Mouse (Mus musculus) embryo, embryonic 10.5 days (tissue): ENCODE data around the gene Aarsd1.
"Not testable (repeated sequence)": the region's sequence is repeated elsewhere in the genome, so short reads cannot be mapped to it uniquely, and the experiment has no call there.

Experiments
- DNase-seq: peaks from one replicate; pipeline ENCODE4 v3.0.0-alpha.2; 2015; ENCODE audit warnings: low spot score

Gene Aarsd1

GRCm38 (mm10) chr11:101378196-101378595, 39.2 kb downstream of the Aarsd1 start:
- not testable (repeated sequence) for DNase-seq

GRCm38 (mm10) chr11:101374421-101374938, 42.9 kb downstream of the Aarsd1 start:
- no peak for DNase-seq

DNA sequence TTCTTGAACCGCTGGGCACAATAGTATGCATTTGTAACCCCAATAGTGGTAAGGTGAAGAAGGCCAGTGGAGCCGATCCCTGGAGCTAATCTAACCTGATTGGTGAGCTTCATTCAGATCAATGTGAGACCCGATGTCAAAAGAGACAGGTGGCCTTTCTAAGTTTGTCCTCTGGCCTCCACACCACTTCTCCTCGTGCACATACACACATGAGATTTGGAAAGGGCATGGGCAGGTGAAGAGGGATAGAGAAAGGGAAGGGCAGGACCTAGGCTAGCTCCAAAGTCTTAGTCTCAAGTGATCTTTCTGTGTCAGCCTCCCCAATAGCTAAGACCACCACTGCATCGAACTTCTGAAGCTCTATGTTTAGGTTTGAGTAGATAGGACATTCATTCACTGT, 47.3 kb downstream of the Aarsd1 start:
- DNase-seq, result no peak

DNA sequence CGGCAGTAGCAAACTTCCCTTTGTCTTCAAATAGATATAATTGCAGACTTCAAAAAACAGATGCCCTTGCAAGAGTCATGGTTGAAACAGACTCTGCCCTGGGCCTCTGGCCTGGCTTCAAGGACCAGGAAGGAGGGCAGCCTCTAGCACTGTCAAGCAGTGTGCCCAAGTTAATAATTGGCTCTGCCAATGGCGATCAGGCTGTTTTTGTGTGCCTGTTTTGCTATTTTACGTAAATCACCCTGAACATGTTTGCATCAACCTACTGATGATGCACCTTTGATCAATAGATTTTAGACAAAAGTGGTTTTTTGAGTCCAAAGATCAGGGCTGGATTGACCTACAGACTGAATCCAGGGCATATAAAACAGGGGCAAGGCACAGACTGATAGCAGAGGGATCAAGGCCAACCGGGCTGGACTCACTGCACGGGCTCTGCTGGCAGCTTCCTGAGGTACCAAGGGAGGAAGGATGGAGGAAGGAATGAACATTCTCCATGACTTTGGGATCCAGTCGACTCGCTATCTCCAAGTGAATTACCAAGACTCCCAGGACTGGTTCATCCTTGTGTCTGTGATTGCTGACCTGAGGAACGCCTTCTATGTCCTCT, 50.0 kb downstream of the Aarsd1 start, which contains the start of gene G6pc:
Gene G6pc (plus strand): TSS at position 236 of the 610 bp plus-strand sequence.
- no peak for DNase-seq

DNA sequence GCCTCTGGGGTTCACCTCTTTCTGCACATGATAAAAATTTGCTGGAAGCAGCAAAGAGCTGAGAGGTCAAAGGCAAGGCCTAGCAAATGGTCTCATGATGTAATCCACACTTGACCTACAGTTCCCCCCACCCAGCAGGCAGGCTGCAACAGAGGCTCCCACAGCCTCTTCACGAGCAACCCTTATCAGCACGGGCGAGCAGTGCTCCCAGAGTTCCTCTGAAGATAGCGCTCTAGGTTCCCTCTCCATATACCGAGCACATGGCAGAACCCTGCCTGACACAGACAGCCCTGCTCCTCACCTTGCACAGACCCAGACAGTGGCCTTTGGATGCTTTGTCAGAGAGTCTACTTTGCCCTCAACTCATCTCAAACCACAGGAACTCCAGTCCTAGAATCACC, 52.9 kb downstream of the Aarsd1 start:
- DNase-seq, result no peak

DNA sequence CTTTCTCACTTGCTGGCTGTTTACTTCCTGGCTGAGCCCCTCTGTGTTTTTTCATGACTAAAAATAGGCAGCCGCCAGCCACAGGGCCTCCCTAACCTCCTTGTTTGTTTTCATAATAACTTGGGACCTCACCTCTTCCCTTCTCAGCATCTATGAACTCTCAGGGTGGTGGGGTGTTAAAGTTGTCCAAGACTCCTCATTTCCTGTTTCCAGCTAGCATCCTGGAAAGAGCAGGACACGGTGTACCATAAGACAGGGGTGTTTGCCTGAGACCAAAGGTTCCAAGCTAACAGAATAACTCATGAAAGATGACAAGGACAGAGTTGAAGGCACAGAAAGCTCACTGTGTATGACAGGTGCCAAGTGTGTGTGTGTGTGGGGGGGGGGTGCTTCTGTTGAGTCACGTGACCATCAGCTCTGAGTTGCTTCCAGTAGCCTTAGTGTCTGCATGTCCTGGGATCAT, 56.7 kb downstream of the Aarsd1 start:
- DNase-seq, result no peak

DNA sequence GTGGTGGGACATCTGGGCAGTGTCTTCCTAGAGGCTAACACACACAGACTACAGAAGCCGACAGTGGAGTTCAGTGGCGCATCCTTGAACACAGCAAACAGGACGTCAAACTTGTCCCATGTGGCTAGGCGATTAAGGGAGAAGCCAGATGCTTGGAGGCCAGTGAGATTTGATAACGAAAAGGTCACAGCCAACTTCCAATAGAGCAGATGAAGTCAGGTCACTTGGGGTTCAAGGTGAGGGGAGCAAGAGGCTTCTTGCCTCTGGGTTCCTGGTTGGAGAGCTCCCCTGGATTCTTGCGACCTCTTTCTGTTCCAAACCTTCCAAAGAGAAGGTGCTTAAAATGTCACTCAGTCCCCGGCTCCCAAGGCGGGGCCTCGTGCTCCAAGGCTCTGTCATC, 57.6 kb downstream of the Aarsd1 start:
- no peak for DNase-seq

DNA sequence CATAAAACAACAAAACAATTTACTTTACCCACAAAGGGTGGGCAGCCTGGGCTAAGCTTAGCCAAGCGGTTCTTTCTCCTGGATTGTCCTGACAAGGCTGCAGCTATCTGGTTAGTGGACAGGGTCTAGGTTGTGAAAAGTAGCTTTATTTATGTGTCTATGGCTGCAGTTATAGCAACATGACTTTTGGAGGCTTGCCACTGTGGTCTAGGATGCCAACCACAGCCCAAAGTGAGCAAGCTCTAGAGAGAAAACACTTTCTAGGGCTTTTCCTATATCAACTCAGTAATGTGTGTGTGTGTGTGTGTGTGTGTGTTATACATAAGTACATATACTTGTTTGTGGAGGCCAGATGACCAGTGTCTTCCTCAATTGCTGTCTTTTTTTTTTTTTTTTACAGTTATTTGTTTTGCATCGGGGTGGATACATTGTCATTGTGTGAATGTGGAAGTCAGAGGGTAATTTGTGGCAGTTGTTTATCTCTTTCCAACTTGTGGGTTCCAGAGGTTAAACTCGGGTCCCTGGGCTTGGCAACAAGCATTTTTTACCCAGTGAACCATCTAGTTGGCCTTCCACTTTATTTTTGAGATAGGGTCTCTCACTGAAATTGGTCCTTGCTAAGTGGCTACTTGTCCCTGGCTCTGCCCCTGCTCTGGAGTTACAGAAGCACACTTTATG, 59.8 kb downstream of the Aarsd1 start:
- DNase-seq, result no peak
